In the genomic region with DNA sequence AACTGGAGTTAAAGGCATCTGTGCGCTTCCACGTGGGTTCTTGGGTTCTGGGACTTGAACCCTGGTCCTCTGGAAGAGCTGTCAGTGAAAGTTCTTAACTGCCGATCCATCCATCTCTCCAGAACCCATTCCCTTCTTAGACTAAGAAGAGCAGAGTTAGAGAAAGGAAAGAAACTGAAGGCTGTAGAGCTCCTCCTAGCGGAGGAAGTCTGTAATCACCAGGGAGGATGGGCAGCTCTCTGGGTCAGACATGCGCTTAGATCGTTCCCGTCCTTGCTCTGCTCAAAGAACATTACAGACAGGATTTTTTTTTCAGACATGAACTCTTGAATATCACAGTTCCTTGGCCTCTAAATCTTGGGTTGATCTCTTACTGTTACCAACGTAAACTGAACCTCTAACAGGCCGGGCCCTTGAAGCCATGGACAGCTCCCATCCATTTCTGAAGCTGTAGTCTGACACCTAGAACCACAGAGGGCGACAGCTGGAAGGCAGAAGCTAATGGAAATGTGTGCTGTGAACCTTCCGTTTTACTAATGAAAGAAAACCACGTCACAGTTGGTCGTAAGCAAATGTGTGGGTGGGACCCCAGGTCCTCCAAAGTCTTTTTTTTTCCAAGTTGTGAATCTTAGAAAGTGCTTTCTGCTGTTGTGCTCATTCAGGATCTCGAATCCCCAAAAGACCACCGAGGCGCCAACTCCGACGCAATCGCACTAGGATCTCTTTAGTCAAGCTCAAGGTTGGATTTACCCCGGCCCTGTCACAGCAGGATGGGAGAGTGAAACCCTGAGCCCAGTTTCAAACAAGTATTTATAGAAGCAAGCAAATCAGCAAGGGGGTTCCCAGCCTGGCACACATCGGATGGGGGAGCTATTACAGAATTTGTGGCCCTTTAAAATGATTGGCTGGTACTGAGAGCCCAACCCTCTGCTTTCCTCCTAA, we compare ENCODE assay signal across 9 mouse cellular contexts. TPM values are rescaled to one million over a fixed set of nuclear protein-coding genes. Genes with fewer than 3 reads are reported as not detected.
DNase-seq lines count a peak whose midpoint lies in the region; ATAC-seq and TF ChIP-seq lines count a peak whose summit lies in the region.
"Had no signal": no experiment of that assay in that cellular context is flagged by ENCODE, and none has a peak within 500 bp of the region (broad histone marks: within the 10 kb centered on the region; RNA-seq: fewer than 3 reads in every experiment).

No protein-coding gene starts in this region.

- no peaks in the 10 kb centered on the region for H3K9me3 ChIP-seq in heart, embryonic 13.5 days

- peak overlapping the region; percentile 39 for H3K4me2 ChIP-seq in heart, embryonic 13.5 days

- DNase-seq in adrenal gland, adult 2 months = peak; percentile 6
- no peak for DNase-seq in adrenal gland, adult 18-20 months (ENCODE audit: low spot score in 2 of 2)
- DNase-seq in spleen, adult 2 months (ENCODE audit: low read depth in 1 of 2, low spot score in 2 of 2) = peak; percentile 15 to 34
- DNase-seq in spleen, postnatal 14 days (ENCODE audit: low spot score in 2 of 2) = no peak
- DNase-seq in urinary bladder, adult 2 months (ENCODE audit: low spot score) = no peak

- no peak overlapping the region for H3K9ac ChIP-seq in heart, embryonic 13.5 days

- H3K27ac ChIP-seq in spleen, adult 2 months (ENCODE audit: insufficient read depth, low read length) = no peak overlapping the region
- no peak overlapping the region for H3K27ac ChIP-seq in heart, embryonic 13.5 days (replicated peaks)

- H3K4me1 ChIP-seq in spleen, adult 2 months (ENCODE audit: control insufficient read depth, insufficient read depth, insufficient read length) = no peaks in the 10 kb centered on the region; the same call in 1 of the 2 replicates
- H3K4me1 ChIP-seq in heart, embryonic 13.5 days = peaks cover 3% of the 10 kb centered on the region

- H3K4me3 ChIP-seq in spleen, adult 2 months (ENCODE audit: extremely low read depth, insufficient read depth, insufficient read length) = no peak overlapping the region
- H3K4me3 ChIP-seq in heart, embryonic 13.5 days = no peak overlapping the region

- no peaks in the 10 kb centered on the region for H3K36me3 ChIP-seq in spleen, adult 2 months (ENCODE audit: control insufficient read depth, insufficient read depth, low read length)
- no peaks in the 10 kb centered on the region for H3K36me3 ChIP-seq in heart, embryonic 13.5 days

- peak; percentile 55; the same call in 1 of the 2 replicates for TF ChIP-seq CTCF in spleen, adult 2 months (IDR thresholded peaks at IDR 0.05; ENCODE audit: extremely low read depth, insufficient read depth, insufficient read length, insufficient replicate concordance)

- no peak for ATAC-seq in heart, embryonic 13.5 days (ENCODE audit: extremely low read depth, insufficient number of reproducible peaks, low FRiP score, low TSS enrichment)
- ATAC-seq in megakaryocyte, adult 5-6 weeks (ENCODE audit: poor library complexity, severe bottlenecking) = peak; percentile 60
- no peak for ATAC-seq in erythroid progenitor cell, adult 5-6 weeks (replicated peaks; ENCODE audit: low FRiP score, poor library complexity, severe bottlenecking)

- WGBS in spleen, adult 2 months = 49% methylated on average over 21 of the region's 21 CpGs
- WGBS in heart, embryonic 13.5 days = 46% methylated on average over 21 of the region's 21 CpGs

- no peak for TF ChIP-seq POLR2A in spleen, adult 2 months (IDR thresholded peaks at IDR 0.05; ENCODE audit: low read depth, low read length)

- H3K27me3 ChIP-seq in spleen, adult 2 months (ENCODE audit: control insufficient read depth, insufficient read depth, low read length) = no peaks in the 10 kb centered on the region
- no peaks in the 10 kb centered on the region for H3K27me3 ChIP-seq in heart, embryonic 13.5 days (replicated peaks)

RNA-seq across cellular contexts. Expression of gene Gm5426, which starts 55.7 kb away (rescaled TPM):
- not detected for total RNA-seq in adrenal gland, adult 2 months (2021)
- polyA plus RNA-seq in adrenal gland, adult 2 months (2012; rRNA removed) = not detected in 2 replicates
- not detected for total RNA-seq in adrenal gland, adult 18-20 months (2021)
- not detected in 2 replicates for polyA plus RNA-seq in spleen, adult 2 months (2012; rRNA removed)
- not detected in 2 replicates for polyA plus RNA-seq in heart, embryonic 13.5 days (2015; fragmentation: Nextera tagmentation; extraction: Ambion mirVana)
- total RNA-seq in megakaryocyte, adult 5-6 weeks (2015) = not detected in 2 replicates
- total RNA-seq in megakaryocyte, adult 5-6 weeks (2017) = not detected in 2 replicates
- not detected in 2 replicates for polyA plus RNA-seq in urinary bladder, adult 2 months (2012; rRNA removed)
- total RNA-seq in erythroid progenitor cell, adult 5-6 weeks (2015; ENCODE audit: low replicate concordance) = not detected in 2 replicates
- total RNA-seq in erythroid progenitor cell, adult 5-6 weeks (2017; ENCODE audit: low replicate concordance) = not detected in 2 replicates
- total RNA-seq: layer of hippocampus, adult 18-20 months had no signal

Comparison
In these comparisons a context has a peak if more than half of its experiments do, and no peak if none do; other contexts are left out.
1. DNase-seq: peak in adrenal gland, adult 2 months (single experiment) and spleen, adult 2 months (2 of 2); none in adrenal gland, adult 18-20 months (0 of 2), spleen, postnatal 14 days (0 of 2) and urinary bladder, adult 2 months (single experiment).